Mouse (Mus musculus) CD4-positive helper T cell, adult 2 months (primary cell): ENCODE data around the gene Washc1.
"Not testable (repeated sequence)": the region's sequence is repeated elsewhere in the genome, so short reads cannot be mapped to it uniquely, and the experiment has no call there.

Experiments
- DNase-seq: peaks from one replicate; pipeline ENCODE4 v3.0.0-alpha.2; 2012; ENCODE audit warnings: low read depth, missing footprints, low spot score

The Washc1 gene

GRCm38 (mm10) chr17:66111402-66111959 lies at the start of gene Washc1:
Gene Washc1 (plus strand): TSS chr17:66111545.
- DNase-seq = peak; percentile 92

GRCm38 (mm10) chr17:66065115-66065514 lies 46.2 kb upstream of the Washc1 start:
- no peak for DNase-seq

GRCm38 (mm10) chr17:66069036-66069435 lies 42.3 kb upstream of the Washc1 start:
- DNase-seq = not testable (repeated sequence)

- peak; percentile 77 for DNase-seq
These were observed 37.4 kb upstream of the Washc1 start for GRCm38 (mm10) chr17:66073971-66074370.

GRCm38 (mm10) chr17:66075827-66076173 lies 35.5 kb upstream of the Washc1 start:
- peak; percentile 59 for DNase-seq

- peak; percentile 71 for DNase-seq
These were observed 35.0 kb upstream of the Washc1 start for GRCm38 (mm10) chr17:66076174-66076927.

GRCm38 (mm10) chr17:66076934-66077333 lies 34.4 kb upstream of the Washc1 start, which contains the start of gene Ankrd12:
Gene Ankrd12 (minus strand): TSS chr17:66077089.
- peak; percentile 98 for DNase-seq

- no peak for DNase-seq
These were observed 33.9 kb upstream of the Washc1 start for GRCm38 (mm10) chr17:66077437-66077850.

GRCm38 (mm10) chr17:66084486-66084885 lies 26.9 kb upstream of the Washc1 start:
- DNase-seq = no peak

- DNase-seq = no peak
These were observed 26.3 kb upstream of the Washc1 start for GRCm38 (mm10) chr17:66085038-66085437.

- no peak for DNase-seq
These were observed 21.1 kb upstream of the Washc1 start for GRCm38 (mm10) chr17:66090251-66090650.

GRCm38 (mm10) chr17:66091392-66091791 lies 20.0 kb upstream of the Washc1 start:
- no peak for DNase-seq

- DNase-seq = no peak
These were observed 19.3 kb upstream of the Washc1 start for GRCm38 (mm10) chr17:66092065-66092464.

- DNase-seq = no peak
These were observed 18.7 kb upstream of the Washc1 start for GRCm38 (mm10) chr17:66092664-66093063.

- no peak for DNase-seq
These were observed 10.6 kb upstream of the Washc1 start for GRCm38 (mm10) chr17:66100566-66101379.

- peak; percentile 98 for DNase-seq
These were observed 9.7 kb upstream of the Washc1 start, which contains the start of gene Ndufv2 for GRCm38 (mm10) chr17:66101380-66102330. Gene Ndufv2 (minus strand): TSS chr17:66101559.

- DNase-seq = no peak
These were observed 7.3 kb upstream of the Washc1 start for GRCm38 (mm10) chr17:66104076-66104475.

- DNase-seq = peak; percentile 75
These were observed 4.6 kb upstream of the Washc1 start for GRCm38 (mm10) chr17:66106601-66107267.

- DNase-seq = no peak
These were observed 3.9 kb upstream of the Washc1 start for GRCm38 (mm10) chr17:66107466-66107865.

GRCm38 (mm10) chr17:66108198-66108597 lies 3.1 kb upstream of the Washc1 start:
- no peak for DNase-seq

- DNase-seq = peak; percentile 52
These were observed 599 bp upstream of the Washc1 start for GRCm38 (mm10) chr17:66110746-66111145.
